Mouse (Mus musculus) lung, embryonic 14.5 days (tissue): Measurements from ENCODE around the gene Sh3pxd2b. TPM values are rescaled to one million over a fixed set of nuclear protein-coding genes. Genes with fewer than 3 reads are reported as not detected.
A peak's percentile ranks its signal among the peaks of the same experiment; 100 is the strongest.

Experiments
- ATAC-seq: fragments of 200-750 bp; cut with Nextera tagmentation; 2 replicates; pipeline ENCODE4 v1.8.0; 2017; ENCODE audit warnings: mild to moderate bottlenecking, moderate TSS enrichment, moderate library complexity; ENCODE audit not compliant: insufficient read depth
- DNase-seq: peaks from one replicate; pipeline ENCODE4 v3.0.0-alpha.2; 2015
- H3K27ac ChIP-seq: fragments of 300-500 bp; sonication (generic); 2 replicates; pipeline ENCODE4 v1.5.1; 2014; ENCODE audit warnings: low read depth, mild to moderate bottlenecking, moderate library complexity
- H3K27me3 ChIP-seq: fragments of 300-500 bp; sonication (generic); 2 replicates; pipeline ENCODE4 v1.6.1; 2014; ENCODE audit warnings: low read length, control low read depth; ENCODE audit not compliant: insufficient read depth
- H3K36me3 ChIP-seq: fragments of 300-500 bp; sonication (generic); 2 replicates; pipeline ENCODE4 v1.6.1; 2014; ENCODE audit warnings: control low read depth; ENCODE audit not compliant: insufficient read depth
- H3K4me1 ChIP-seq: fragments of 300-500 bp; sonication (generic); 2 replicates; pipeline ENCODE4 v1.6.1; 2014; ENCODE audit warnings: antibody characterized with exemption, control low read depth; ENCODE audit not compliant: insufficient read depth
- H3K4me2 ChIP-seq: fragments of 300-500 bp; sonication (generic); 2 replicates; pipeline ENCODE4 v1.6.1; 2014; ENCODE audit warnings: mild to moderate bottlenecking
- H3K4me3 ChIP-seq: fragments of 300-500 bp; sonication (generic); 2 replicates; pipeline ENCODE4 v1.5.1; 2014; ENCODE audit warnings: low read depth, low read length
- H3K9ac ChIP-seq: fragments of 300-500 bp; sonication (generic); 2 replicates; pipeline ENCODE4 v1.6.1; 2014
- H3K9me3 ChIP-seq: fragments of 300-500 bp; sonication (generic); 2 replicates; pipeline ENCODE4 v1.6.1; 2016; ENCODE audit warnings: low read depth, low read length, control low read depth
- CTCF ChIP-seq: IDR thresholded peaks from 2 replicates; pipeline ENCODE4 v1.5.1; 2016; ENCODE audit warnings: antibody characterized with exemption, low read depth
- WGBS: fragments of 180-500 bp; shearing (Covaris S2); extraction: QIAGEN DNeasy Blood & Tissue Kit; methylation state at CpG from one replicate; pipeline ENCODE4 v1.1.7; 2014; 5-methylcytosine and 5-hydroxymethylcytosine counted together
- polyA plus RNA-seq: library from polyadenylated mRNA; unstranded; fragments of >200 nt; fragmentation: Nextera tagmentation; extraction: Ambion mirVana; gene quantifications from 2 replicates; pipeline ENCODE4 v1.2.1, GENCODE M21; 2014

The Sh3pxd2b gene
- polyA plus RNA-seq, 1 experiment from 2014 or later = 31.7 TPM

DNA sequence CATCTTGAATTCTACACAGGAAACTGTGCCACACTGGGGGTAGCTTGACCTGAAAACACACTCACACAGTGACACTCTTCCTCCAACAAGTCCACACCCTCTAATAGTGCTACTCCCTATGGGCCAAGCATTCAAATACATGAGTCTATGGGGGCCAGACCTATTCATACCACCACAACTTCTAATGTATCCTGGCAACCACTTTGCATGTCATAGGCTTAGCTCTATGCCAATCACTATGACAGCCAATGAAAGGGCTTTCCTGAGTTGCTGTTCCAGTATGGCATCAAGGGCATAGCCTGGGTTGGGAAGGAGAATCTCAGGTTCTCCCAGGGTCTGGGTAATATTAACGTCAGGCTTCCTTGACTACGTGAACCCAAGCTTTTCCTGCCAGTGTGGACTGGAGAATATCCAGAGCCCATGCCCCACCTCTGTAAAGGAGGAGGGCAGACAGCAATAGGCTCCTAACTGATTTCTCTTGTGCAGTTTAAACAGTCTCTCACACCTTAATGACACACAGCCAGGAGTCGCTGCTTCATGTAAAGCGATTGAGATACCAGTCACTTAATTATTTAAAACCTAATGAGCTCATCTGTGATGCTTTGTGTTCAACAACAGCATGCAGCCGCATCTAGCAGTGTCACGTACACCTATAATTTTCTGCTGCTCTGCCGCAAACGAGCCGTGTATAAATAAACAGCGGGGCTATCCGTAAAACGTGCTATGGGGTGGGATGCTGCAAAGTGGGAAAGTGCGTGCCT is 25.8 kb downstream of the Sh3pxd2b start:
- ATAC-seq (no peak), DNase-seq (no peak)
- Histone ChIP-seq H3K4me2 (no peak overlapping the region), H3K27ac (no peak overlapping the region), H3K9me3 (no peaks in the 10 kb centered on the region), H3K27me3 (no peaks in the 10 kb centered on the region), H3K4me3 (no peak overlapping the region), H3K4me1 (no peaks in the 10 kb centered on the region), H3K36me3 (peaks cover 61% of the 10 kb centered on the region), H3K9ac (no peak overlapping the region)
- WGBS = 70% methylated on average over 13 of the region's 13 CpGs
- TF ChIP-seq CTCF = no peak

DNA sequence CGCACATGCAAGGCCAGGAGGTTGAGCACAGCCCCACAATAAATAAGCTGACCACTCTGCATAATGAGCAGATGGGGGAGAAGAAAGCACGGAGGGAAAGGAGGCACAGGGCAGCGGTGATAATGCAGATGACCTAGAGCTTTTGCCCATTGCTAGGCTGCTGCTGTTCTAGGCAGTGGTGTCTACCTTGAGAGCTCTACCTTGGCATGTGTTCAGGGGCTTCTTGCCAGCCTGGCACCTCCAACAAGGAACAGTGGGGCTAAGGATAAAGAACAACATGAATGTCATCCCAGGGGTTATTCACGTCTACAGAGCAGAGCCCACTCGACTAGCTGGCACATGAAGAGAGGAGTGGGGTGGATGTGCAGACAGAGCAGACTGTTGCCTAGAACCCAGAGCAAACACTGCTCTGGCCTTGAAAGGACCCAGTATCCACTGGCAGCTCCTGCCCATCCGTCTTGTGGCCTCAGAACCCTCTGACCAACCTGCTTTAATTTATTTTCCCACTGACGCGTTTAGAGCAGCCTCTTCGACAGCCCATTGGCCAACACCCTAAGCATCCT is 26.5 kb downstream of the Sh3pxd2b start:
- ATAC-seq (no peak), DNase-seq (no peak)
- WGBS = 71% methylated on average over 9 of the region's 9 CpGs
- Histone ChIP-seq H3K9me3 (no peaks in the 10 kb centered on the region), H3K36me3 (peaks cover 64% of the 10 kb centered on the region), H3K4me2 (no peak overlapping the region), H3K27me3 (no peaks in the 10 kb centered on the region), H3K9ac (no peak overlapping the region), H3K27ac (no peak overlapping the region), H3K4me1 (no peaks in the 10 kb centered on the region), H3K4me3 (no peak overlapping the region)
- no peak for TF ChIP-seq CTCF

DNA sequence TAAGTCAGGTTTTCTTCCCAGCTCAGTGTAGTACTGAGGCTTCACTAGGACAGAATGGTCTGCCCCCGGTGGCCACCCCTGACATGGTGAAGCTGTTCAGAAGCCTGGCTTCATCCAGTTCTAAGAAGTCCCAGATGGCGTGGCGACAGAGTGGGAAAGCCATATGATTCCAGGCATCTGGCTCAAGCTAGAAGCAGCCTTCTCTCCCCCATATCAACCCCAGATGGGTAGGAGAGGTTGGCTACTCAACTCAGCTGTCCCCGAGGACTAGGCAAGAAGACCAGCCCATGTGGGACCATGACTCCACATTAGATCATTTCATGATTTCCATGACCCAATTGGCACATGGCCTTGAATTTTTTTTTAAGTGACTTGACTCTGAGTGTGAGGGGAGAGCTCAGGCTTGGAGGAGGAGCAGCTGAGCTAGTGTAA is 27.5 kb downstream of the Sh3pxd2b start:
- Histone ChIP-seq H3K4me3 (no peak overlapping the region), H3K9me3 (no peaks in the 10 kb centered on the region), H3K4me2 (no peak overlapping the region), H3K27me3 (no peaks in the 10 kb centered on the region), H3K9ac (no peak overlapping the region), H3K27ac (no peak overlapping the region), H3K4me1 (no peaks in the 10 kb centered on the region), H3K36me3 (peaks cover 70% of the 10 kb centered on the region)
- peak; percentile 57; the same call in 1 of the 2 replicates for ATAC-seq
- TF ChIP-seq CTCF = peak; percentile 46
- DNase-seq = peak; percentile 50
- 68% methylated on average over 4 of the region's 4 CpGs for WGBS

DNA sequence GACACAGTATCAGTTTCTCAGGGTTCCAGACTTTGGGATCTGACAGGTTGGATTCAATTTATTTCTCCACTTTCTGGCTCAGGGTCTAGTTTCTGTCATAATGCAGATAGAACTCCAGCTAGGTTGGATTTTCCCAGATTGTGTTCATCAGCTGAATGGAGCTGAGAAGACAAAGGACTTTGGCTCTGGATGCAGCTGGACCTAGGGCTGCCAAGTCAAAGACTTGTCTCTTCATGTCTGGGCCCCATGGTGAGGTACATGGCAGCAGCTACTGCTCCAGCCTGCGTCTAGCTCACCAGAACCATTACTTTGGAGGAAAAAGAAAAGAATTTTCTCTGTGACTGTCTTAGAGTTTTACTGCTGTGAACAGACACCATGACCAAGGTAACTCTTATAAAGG is 28.5 kb downstream of the Sh3pxd2b start:
- Histone ChIP-seq H3K9ac (no peak overlapping the region), H3K4me2 (no peak overlapping the region), H3K36me3 (peaks cover 77% of the 10 kb centered on the region), H3K4me1 (no peaks in the 10 kb centered on the region), H3K27me3 (no peaks in the 10 kb centered on the region), H3K27ac (no peak overlapping the region), H3K4me3 (no peak overlapping the region), H3K9me3 (no peaks in the 10 kb centered on the region)
- ATAC-seq = no peak
- no peak for TF ChIP-seq CTCF
- no peak for DNase-seq
- 96% methylated on average over 1 of the region's 1 CpGs for WGBS

DNA sequence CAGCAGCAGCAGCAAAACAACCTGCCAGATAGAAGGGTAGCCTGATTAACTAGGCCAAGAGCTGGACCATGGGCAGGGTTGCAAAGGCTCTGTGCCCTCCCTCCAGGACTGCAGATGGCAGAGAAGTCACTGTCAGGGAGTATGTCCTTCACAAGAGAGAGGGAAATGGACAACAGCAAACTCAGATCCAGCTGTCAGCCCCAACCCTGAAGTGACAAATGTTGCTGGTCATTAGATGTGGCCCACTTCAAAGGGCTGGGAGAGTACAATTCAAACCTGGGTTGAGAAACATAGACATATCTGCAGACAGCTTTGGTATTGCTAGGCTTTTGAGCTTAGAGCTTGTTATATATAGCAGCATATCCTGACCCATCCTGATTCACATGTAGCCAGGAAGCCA is 32.3 kb downstream of the Sh3pxd2b start:
- Histone ChIP-seq H3K36me3 (peaks cover 63% of the 10 kb centered on the region), H3K4me2 (no peak overlapping the region), H3K27me3 (no peaks in the 10 kb centered on the region), H3K9ac (no peak overlapping the region), H3K9me3 (no peaks in the 10 kb centered on the region), H3K4me1 (0 out of 2 replicates have a peak, but pooled peaks cover 8% of the 10 kb centered on the region), H3K4me3 (no peak overlapping the region), H3K27ac (no peak overlapping the region)
- no peak for TF ChIP-seq CTCF
- DNase-seq (no peak), ATAC-seq (no peak)

DNA sequence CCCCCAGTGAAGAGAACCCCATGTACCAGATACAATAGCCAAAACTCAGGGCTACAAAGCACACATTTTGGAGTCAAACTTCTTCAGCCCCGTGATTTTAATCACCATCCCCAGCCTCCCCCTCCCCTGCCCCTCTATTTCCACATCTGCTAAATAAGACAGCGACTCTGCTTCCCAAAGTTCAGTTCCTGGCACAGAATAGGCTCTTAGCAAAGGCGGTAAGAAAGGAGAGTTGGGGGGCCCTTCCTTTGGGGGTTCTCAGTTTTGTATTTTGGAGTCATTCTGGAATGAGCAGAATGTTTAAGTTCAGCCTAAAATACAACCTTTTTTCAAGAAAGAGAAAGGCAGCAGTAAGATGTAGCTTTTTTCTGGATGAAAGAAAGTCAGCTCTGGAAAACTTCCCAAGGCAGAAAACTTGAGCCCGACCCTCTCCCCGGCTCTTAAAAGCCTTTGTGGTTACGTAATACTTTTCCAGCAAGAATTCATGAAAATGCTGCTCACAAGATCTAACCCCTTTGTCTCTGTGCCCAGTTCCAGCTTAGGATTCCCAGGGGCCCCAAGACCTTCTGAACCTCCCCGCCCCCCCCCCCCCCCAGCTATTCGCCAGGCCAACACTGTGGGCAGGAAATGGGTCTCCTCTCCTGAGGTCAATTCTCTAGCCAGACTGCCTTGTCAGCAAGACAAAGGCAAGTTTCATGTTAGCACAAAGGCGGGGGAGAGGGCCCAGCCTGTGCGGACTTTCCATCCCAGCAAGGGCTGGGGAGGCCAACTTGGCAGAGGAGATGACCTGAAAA is 35.9 kb downstream of the Sh3pxd2b start:
- Histone ChIP-seq H3K4me1 (0 out of 2 replicates have a peak, but pooled peaks cover 8% of the 10 kb centered on the region), H3K9ac (peak overlapping the region; percentile 39), H3K36me3 (peaks cover 69% of the 10 kb centered on the region), H3K4me2 (peak overlapping the region; percentile 20), H3K9me3 (no peaks in the 10 kb centered on the region), H3K27me3 (no peaks in the 10 kb centered on the region), H3K27ac (peak overlapping the region; percentile 94), H3K4me3 (no peak overlapping the region)
- no peak for TF ChIP-seq CTCF
- peak; percentile 90 for DNase-seq
- peak; percentile 91 for ATAC-seq
- 19% methylated on average over 10 of the region's 10 CpGs for WGBS
